Mouse (Mus musculus) hindbrain, embryonic 10.5 days (tissue): Measurements from ENCODE around the gene Etv2. TPM values are rescaled to one million over a fixed set of nuclear protein-coding genes. Genes with fewer than 3 reads are reported as not detected.

ENCODE experiments used
- DNase-seq: peaks from one replicate; pipeline ENCODE4 v3.0.0-alpha.2; 2017; ENCODE audit warnings: low spot score
- H3K27ac ChIP-seq: fragments of 300-500 bp; sonication (generic); 2 replicates; pipeline ENCODE4 v1.5.1; 2016; ENCODE audit warnings: mild to moderate bottlenecking, moderate library complexity
- H3K27me3 ChIP-seq: fragments of 300-500 bp; sonication (generic); 2 replicates; pipeline ENCODE4 v1.6.1; 2016; ENCODE audit warnings: mild to moderate bottlenecking; ENCODE audit not compliant: poor library complexity, insufficient read depth, severe bottlenecking
- H3K36me3 ChIP-seq: fragments of 300-500 bp; sonication (generic); 2 replicates; pipeline ENCODE4 v1.6.1; 2016; ENCODE audit warnings: mild to moderate bottlenecking, moderate library complexity
- H3K4me1 ChIP-seq: fragments of 300-500 bp; sonication (generic); replicated peaks from 2 replicates; pipeline ENCODE4 v1.6.1; 2016; ENCODE audit warnings: mild to moderate bottlenecking
- H3K4me3 ChIP-seq: fragments of 300-500 bp; sonication (generic); 2 replicates; pipeline ENCODE4 v1.5.1; 2016; ENCODE audit warnings: mild to moderate bottlenecking, moderate library complexity
- H3K9me3 ChIP-seq: fragments of 300-500 bp; sonication (generic); 2 replicates; pipeline ENCODE4 v1.6.1; 2016; ENCODE audit warnings: mild to moderate bottlenecking, moderate library complexity
- WGBS: fragments of 180-500 bp; shearing (Covaris S2); methylation state at CpG from one replicate; pipeline ENCODE4 v1.1.7; 2016; 5-methylcytosine and 5-hydroxymethylcytosine counted together
- polyA plus RNA-seq: library from polyadenylated mRNA; unstranded; fragments of >200 nt; fragmentation: Nextera tagmentation; extraction: Ambion mirVana; gene quantifications from 2 replicates; pipeline ENCODE4 v1.2.1, GENCODE M21; 2016

Gene Etv2
- polyA plus RNA-seq, 1 experiment from 2014 or later, result 0.14 TPM

DNA sequence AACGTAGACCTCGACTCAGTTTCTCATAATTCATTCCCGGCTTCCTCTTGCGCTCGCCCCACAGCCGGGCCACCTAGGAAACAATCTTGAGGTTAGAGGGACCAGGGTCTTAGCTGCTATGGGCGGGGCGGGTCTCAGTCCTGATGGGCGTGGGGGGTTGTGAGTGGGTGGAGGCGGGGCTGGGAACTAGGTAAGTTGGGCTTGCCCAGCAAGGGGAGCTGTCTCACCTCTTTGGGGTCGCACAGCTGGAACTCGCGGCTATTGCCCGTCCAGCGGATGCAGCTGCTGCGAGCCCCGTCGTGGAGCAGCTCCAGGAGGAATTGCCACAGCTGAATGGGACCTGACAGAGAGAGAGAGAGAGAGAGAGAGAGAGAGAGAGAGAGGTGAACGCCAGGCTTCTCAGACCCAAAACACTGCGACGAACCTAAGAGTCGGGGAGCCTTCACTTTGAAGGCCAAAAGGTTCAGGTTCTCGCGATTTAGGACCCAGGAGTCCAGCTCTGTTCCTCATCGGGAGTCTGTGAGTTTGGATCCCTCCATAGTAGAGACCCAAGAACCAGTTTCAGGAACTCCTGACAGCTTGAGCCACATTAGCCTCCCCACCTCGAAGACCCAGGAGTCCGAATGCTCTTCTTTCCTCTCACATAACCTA lies 1.8 kb downstream of the Etv2 start:
- no peaks in the 10 kb centered on the region for H3K9me3 ChIP-seq
- peaks cover 22% of the 10 kb centered on the region for H3K4me1 ChIP-seq
- H3K36me3 ChIP-seq, result no peaks in the 10 kb centered on the region
- H3K27me3 ChIP-seq, result peaks cover 73% of the 10 kb centered on the region
- WGBS, result 5% methylated on average over 27 of the region's 27 CpGs
- H3K4me3 ChIP-seq, result no peak overlapping the region
- H3K27ac ChIP-seq, result no peak overlapping the region
- DNase-seq, result peak; percentile 10

DNA sequence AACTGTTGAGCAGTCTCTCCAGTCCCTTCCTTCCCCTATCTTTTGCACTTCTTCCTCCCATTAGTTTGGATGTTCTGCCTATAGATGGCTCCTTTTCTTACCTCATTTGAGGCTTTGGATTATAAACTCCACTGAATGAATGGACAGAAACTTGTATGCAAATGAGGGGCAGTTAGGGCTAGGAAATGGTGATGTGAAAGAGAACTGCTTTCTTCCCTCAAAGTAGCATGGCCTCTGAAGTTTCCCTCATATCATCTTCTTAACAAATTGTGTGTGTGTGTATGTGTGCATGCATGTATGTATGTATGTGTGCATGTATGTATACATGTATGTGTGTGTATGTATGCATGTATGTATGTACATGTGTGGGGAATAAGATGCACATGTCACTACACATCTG lies 6.6 kb downstream of the Etv2 start:
- Histone ChIP-seq H3K4me1 (peaks cover 19% of the 10 kb centered on the region), H3K9me3 (no peaks in the 10 kb centered on the region), H3K27me3 (peaks cover 28% of the 10 kb centered on the region), H3K4me3 (no peak overlapping the region), H3K27ac (no peak overlapping the region), H3K36me3 (peaks cover 5% of the 10 kb centered on the region)
- DNase-seq, result no peak

DNA sequence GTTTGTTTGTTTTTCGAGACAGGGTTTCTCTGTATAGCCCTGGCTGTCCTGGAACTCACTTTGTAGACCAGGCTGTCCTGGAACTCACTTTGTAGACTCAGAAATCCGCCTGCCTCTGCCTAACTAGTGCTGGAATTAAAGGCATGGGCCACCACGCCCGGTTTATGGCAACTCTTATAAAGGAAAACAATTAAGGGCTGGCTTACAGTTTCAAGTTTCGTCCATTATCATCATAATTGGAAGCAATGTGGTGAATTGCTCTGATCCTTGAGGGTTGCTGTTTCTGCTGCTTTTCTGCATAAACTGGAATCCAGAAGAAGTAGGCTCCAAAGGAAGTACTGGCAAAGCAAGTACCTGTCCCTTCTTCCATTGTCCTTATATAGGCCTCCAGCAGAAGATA lies 9.0 kb downstream of the Etv2 start:
- Histone ChIP-seq H3K9me3 (no peaks in the 10 kb centered on the region), H3K4me3 (0 out of 2 replicates have a peak overlapping the region, but pooled peaks have one; percentile 75), H3K27ac (no peak overlapping the region), H3K27me3 (peaks cover 5% of the 10 kb centered on the region), H3K4me1 (peaks cover 14% of the 10 kb centered on the region), H3K36me3 (peaks cover 29% of the 10 kb centered on the region)
- 83% methylated on average over 5 of the region's 5 CpGs for WGBS
- DNase-seq, result no peak

DNA sequence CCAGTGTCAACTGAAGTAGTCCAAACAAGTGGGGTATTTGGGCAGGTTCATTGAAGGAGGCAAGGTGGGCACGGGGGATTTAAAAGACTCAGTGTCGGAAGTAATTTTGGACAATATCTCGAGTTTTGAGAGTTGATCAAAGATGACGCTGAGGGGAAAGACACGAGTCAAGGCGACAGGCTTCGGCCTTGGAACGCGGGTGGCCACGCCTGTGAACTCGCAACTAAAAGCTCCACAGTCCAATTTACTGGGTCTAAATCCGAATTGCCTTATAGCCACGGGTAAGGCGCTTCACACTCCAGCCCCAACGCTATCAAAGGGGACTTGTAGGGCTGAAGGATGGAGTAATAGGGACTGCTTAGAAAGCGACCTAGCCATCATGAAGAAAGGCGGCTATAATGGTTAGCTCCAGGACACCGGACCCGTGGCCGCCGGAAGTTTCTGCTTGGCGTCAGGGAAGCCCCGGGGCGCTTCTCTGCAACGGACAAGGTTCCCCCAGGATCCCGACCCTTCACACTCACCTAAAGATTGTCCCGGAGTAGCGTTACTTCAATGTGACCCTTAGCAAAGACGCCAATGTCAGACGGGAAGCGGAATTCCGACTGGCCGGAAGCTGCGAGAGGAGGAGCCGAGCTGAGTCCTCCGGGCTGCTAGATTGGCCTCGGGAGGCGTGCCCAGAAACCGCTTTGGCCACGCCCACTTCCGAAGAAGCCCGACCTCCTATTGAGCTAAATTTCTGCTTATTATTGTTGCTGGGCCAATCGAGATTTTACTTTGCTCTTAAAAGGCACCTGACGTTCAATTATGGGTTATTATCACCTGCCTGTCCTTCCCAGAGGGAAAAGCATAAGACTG lies 9.9 kb downstream of the Etv2 start, which contains the start of gene Cox6b1:
TSS of gene Cox6b1 (minus strand) at position 622 of the 855 bp plus-strand sequence.
- 2% methylated on average over 44 of the region's 44 CpGs for WGBS
- Histone ChIP-seq H3K27ac (peak within 1 kb of the TSS; percentile 85), H3K4me1 (peaks cover 14% of the 10 kb centered on the region), H3K27me3 (no peaks in the 10 kb centered on the region), H3K36me3 (peaks cover 38% of the 10 kb centered on the region), H3K4me3 (peak within 1 kb of the TSS; percentile 75), H3K9me3 (no peaks in the 10 kb centered on the region)
- DNase-seq, result peak; percentile 91

DNA sequence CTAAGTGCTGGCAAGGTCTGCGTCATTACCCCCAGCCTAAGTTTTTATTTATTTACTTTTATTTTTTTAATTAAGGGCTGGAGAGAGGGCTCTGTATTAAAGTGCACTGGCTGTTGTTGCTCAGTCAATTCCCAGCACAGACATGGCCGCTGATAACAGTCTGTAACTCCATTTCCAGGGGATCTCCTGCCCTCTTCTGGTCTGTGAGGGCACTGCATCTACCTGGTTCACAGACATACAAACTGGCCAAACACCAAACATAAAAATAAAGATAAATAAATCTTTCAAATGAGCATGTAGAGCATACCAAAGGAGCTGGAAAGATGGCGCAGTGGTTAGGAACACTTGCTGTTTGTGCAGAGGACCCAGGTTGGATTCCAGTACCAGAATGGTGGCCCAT lies 16.4 kb downstream of the Etv2 start:
- Histone ChIP-seq H3K9me3 (no peaks in the 10 kb centered on the region), H3K4me3 (no peak overlapping the region), H3K27ac (no peak overlapping the region), H3K27me3 (no peaks in the 10 kb centered on the region), H3K4me1 (no peaks in the 10 kb centered on the region), H3K36me3 (peaks cover 90% of the 10 kb centered on the region)
- WGBS, result 80% methylated on average over 3 of the region's 3 CpGs
- peak; percentile 38 for DNase-seq

DNA sequence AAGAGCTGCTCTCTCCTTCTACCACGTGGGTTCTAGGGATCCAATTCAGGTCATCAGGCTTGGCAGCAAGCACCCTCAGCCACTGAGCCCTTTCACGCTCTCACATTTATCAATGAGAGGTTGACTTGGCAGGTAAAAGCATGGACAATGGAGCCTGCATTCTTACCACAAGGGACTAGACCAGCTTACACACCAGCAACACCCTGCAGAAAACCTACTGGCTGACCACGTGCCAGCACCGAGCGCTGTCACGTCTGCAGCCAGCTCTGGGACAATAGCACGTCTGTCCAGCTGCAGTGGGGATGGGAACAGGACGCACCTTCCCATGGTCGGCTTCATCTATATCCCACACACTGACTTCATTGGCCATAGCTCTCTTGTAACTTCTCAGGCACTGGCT lies 17.0 kb downstream of the Etv2 start:
- no peaks in the 10 kb centered on the region for H3K4me1 ChIP-seq
- H3K36me3 ChIP-seq, result peaks cover 84% of the 10 kb centered on the region
- no peaks in the 10 kb centered on the region for H3K27me3 ChIP-seq
- H3K27ac ChIP-seq, result no peak overlapping the region
- no peaks in the 10 kb centered on the region for H3K9me3 ChIP-seq
- H3K4me3 ChIP-seq, result no peak overlapping the region
- no peak for DNase-seq
- whole genome bisulfite sequencing, result 96% methylated on average over 9 of the region's 9 CpGs

DNA sequence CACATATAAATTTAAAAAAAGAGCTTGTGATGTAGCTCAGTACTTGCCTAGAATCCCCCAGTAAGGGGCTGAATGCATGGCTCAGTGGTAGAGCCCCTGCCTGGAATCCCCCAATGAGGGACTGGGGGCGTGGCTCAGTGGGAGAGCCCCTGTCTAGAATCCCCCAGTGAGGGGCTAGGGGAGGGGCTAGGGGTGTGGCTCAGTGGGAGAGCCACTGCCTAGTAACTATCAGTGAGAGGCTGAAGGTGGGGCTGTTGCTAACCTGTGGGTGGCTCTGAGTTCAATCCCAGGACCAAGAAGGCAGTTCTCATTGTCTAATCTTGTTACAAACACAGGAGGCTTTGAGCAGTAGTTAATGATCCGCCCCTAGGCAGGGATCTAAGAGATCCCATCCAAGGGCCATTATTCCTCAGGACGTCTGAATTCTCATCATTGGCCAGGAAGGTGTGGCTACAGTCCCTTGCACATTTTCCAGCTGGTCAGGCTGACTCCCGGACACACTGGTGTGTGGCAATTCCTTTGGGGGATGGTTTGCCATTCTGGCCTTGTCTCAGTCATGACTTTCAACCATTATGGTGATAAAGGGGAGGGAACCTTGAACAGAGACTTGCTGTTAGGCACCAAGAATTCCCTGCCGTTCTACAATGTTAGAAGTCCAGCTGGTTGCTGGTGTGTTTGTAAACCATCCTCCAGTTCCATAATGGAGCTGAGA lies 20.4 kb downstream of the Etv2 start:
- peaks cover 53% of the 10 kb centered on the region for H3K36me3 ChIP-seq

DNA sequence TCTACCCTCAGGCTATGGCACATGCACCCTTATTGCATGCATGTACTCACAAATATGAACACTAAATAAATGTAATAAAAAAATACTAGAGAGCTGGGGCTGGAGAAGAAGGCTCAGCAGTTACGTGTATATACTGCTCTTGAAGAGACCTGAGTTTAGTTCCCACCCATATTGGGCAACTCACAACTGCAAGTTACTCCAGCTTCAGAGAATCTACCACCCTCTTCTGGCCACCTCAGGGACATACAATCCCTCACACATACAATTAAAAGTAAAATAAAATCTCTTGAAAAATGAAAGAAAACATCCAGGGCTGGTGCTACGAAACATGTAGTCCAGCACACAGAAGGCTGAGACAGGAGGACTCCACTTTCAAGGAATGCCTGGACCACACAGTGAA lies 21.2 kb downstream of the Etv2 start:
- Histone ChIP-seq H3K4me1 (no peaks in the 10 kb centered on the region), H3K9me3 (no peaks in the 10 kb centered on the region), H3K36me3 (peaks cover 46% of the 10 kb centered on the region), H3K27ac (no peak overlapping the region), H3K4me3 (no peak overlapping the region), H3K27me3 (no peaks in the 10 kb centered on the region)
- WGBS, result 81% methylated on average over 2 of the region's 2 CpGs
- no peak for DNase-seq

More for the DNA sequence above, 20.4 kb downstream of the Etv2 start:
- 59% methylated on average over 5 of the region's 5 CpGs for WGBS
- H3K4me1 ChIP-seq, result no peaks in the 10 kb centered on the region
- no peak for DNase-seq
- no peaks in the 10 kb centered on the region for H3K9me3 ChIP-seq
- no peaks in the 10 kb centered on the region for H3K27me3 ChIP-seq
- H3K4me3 ChIP-seq, result no peak overlapping the region
- H3K27ac ChIP-seq, result no peak overlapping the region

DNA sequence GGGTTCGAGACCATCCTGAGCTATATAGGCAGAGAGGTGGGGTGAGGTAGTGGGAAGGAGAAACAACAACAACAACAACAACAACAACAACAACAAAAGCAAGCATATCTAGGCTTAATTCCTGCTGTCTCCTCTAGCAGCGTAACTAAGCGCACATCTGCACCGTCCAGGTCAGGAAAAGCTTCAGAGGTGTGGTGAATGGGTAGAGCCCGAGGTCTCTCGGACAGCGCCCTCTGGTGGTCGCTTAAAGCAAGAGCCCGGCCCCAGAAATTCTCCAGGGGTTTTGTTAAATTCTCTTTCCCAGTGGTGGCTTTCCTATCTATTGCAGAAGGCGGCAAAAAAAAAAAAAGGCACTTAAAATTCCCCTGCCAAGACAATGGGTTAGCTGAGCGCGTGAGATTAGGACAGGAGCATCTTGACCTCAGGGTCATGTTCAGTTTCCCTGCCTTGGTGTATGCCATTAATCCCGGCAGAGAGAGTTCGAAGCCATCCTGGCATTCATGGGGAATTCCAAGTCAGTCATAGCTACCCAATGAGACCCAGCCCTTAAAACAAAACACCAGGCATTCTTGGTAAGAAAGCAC lies 22.0 kb downstream of the Etv2 start:
- H3K4me3 ChIP-seq, result no peak overlapping the region
- H3K9me3 ChIP-seq, result no peaks in the 10 kb centered on the region
- peak; percentile 62 for DNase-seq
- peaks cover 38% of the 10 kb centered on the region for H3K36me3 ChIP-seq
- H3K4me1 ChIP-seq, result 0 out of 2 replicates have a peak, but pooled peaks cover 1% of the 10 kb centered on the region
- H3K27ac ChIP-seq, result no peak overlapping the region
- 28% methylated on average over 14 of the region's 14 CpGs for WGBS
- H3K27me3 ChIP-seq, result no peaks in the 10 kb centered on the region

DNA sequence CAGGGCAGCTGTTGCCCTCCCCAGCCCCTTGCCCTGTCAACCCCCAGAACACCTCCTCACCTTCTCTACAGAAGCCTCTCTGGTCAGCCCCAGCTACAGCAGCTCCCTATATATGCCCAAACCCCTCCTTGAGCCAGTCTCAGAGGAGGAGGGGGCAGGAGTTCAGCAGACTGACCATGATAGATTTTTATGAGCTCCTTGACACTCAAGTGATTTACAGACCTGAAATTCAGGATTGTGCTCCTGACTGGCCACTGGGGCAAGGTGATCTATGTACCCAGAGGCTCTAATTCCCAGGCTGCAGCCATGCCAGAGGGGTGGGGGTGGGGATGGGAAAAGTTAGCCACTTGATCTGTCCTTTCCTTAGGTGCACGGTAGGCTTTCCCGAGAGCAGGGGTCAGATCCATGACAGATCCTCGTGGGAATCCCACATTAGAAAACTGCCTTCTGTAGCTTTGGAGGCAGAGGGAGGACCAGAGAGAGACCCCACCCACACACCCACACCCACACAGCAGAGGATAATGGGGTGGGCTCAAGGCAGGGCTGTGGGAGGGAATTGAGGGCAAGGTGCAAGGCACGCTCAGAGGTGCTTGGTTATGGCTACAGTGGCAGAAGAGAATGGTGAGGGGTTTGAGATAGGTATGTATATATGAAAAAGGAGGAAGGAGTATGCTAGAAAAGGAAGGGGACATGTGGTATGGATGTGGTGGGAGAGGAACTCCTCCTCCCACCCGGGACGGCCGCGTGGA lies 22.8 kb downstream of the Etv2 start, which contains the start of gene Upk1a:
TSS of gene Upk1a (minus strand) at position 194 of the 749 bp plus-strand sequence.
- H3K4me3 ChIP-seq, result no peak within 1 kb of the TSS
- H3K27ac ChIP-seq, result no peak within 1 kb of the TSS
- H3K36me3 ChIP-seq, result peaks cover 30% of the 10 kb centered on the region
- no peak for DNase-seq
- 0 out of 2 replicates have a peak, but pooled peaks cover 6% of the 10 kb centered on the region for H3K4me1 ChIP-seq
- WGBS, result 78% methylated on average over 8 of the region's 8 CpGs
- H3K9me3 ChIP-seq, result no peaks in the 10 kb centered on the region
- no peaks in the 10 kb centered on the region for H3K27me3 ChIP-seq

DNA sequence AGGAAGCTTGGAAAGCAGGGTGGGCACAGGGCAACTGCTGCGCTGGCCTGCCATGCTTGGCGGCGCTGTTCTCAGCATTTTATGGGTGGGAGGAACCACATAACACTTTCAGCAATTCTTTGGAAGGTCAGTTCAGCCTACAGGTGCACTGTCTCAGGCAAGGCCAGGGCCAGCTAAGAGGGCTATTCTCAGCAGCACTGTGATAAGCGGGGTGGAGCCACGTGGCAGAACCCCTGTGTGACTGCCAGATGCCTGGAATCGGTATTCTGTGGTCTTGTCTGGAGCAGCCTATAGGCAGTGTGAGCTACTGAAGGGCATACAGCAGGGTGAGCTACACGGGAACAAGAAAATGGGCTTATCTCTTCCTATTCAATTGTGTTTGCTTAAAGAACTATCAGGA lies 25.6 kb downstream of the Etv2 start:
- Histone ChIP-seq H3K27ac (no peak overlapping the region), H3K4me3 (no peak overlapping the region), H3K9me3 (no peaks in the 10 kb centered on the region), H3K4me1 (0 out of 2 replicates have a peak, but pooled peaks cover 6% of the 10 kb centered on the region), H3K27me3 (no peaks in the 10 kb centered on the region), H3K36me3 (peaks cover 2% of the 10 kb centered on the region)
- no peak for DNase-seq
- 58% methylated on average over 7 of the region's 7 CpGs for WGBS

DNA sequence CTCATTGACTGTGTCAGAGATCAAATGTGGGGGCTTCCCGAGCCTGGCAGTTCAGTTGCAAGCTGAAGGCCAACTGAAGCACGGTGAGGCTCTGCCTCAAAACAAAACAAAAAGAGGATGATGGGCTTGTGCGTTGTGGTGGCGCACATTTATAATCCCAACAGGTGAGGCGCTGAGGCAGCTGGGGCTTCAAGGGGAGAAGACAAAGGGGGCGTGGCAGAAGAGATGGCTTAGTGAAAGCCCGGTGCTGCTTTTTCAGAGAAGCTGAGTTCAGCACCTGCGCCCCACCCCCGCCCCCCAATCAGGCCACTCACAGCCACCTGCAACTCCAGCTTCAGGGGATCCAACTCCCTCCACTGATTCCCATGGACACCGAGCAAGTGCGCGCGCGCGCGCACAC lies 27.2 kb downstream of the Etv2 start:
- Histone ChIP-seq H3K4me1 (0 out of 2 replicates have a peak, but pooled peaks cover 6% of the 10 kb centered on the region), H3K36me3 (no peaks in the 10 kb centered on the region), H3K27me3 (no peaks in the 10 kb centered on the region), H3K27ac (no peak overlapping the region), H3K4me3 (no peak overlapping the region), H3K9me3 (no peaks in the 10 kb centered on the region)
- no peak for DNase-seq
- 49% methylated on average over 16 of the region's 16 CpGs for WGBS
